In genomic region chr19:3946715-3947114, GRCm38 (mm10) we compare ENCODE assay signal across 8 mouse cellular contexts. TPM values are rescaled to one million over a fixed set of nuclear protein-coding genes. Genes with fewer than 3 reads are reported as not detected.
DNase-seq lines count a peak whose midpoint lies in the region; ATAC-seq and TF ChIP-seq lines count a peak whose summit lies in the region.

No protein-coding gene starts in this region.

- WGBS in liver, embryonic 13.5 days (ENCODE audit: insufficient replicate concordance): 20% methylated on average over 2 of the region's 2 CpGs
- 16% methylated on average over 2 of the region's 2 CpGs for WGBS in neural tube, embryonic 13.5 days

- no peak for ATAC-seq in liver, embryonic 13.5 days (ENCODE audit: low read depth)
- peak; percentile 53; the same call in 1 of the 2 replicates for ATAC-seq in neural tube, embryonic 13.5 days (ENCODE audit: low read depth)

- H3K9me3 ChIP-seq in ES-E14 (ENCODE audit: control insufficient read depth, insufficient read depth, low read depth, low read length): no peaks in the 10 kb centered on the region
- no peaks in the 10 kb centered on the region for H3K9me3 ChIP-seq in liver, embryonic 13.5 days (replicated peaks)
- no peaks in the 10 kb centered on the region for H3K9me3 ChIP-seq in neural tube, embryonic 13.5 days

- H3K27ac ChIP-seq in ES-E14 (ENCODE audit: insufficient read depth, low read depth, low read length, poor library complexity, severe bottlenecking): no peak overlapping the region
- no peak overlapping the region for H3K27ac ChIP-seq in liver, embryonic 13.5 days
- H3K27ac ChIP-seq in neural tube, embryonic 13.5 days (replicated peaks): no peak overlapping the region

- no peak overlapping the region for H3K4me2 ChIP-seq in liver, embryonic 13.5 days
- no peak overlapping the region for H3K4me2 ChIP-seq in neural tube, embryonic 13.5 days

- no peak overlapping the region for H3K4me3 ChIP-seq in ES-E14 (ENCODE audit: insufficient read depth in 1 of 2, low read depth in 1 of 2, low read length in 2 of 2, poor library complexity in 1 of 2, severe bottlenecking in 1 of 2)
- no peak overlapping the region for H3K4me3 ChIP-seq in liver, embryonic 13.5 days (replicated peaks)
- no peak overlapping the region for H3K4me3 ChIP-seq in neural tube, embryonic 13.5 days

- no peaks in the 10 kb centered on the region for H3K36me3 ChIP-seq in ES-E14 (ENCODE audit: control insufficient read depth, insufficient read depth, low read length, poor library complexity, severe bottlenecking)
- no peaks in the 10 kb centered on the region for H3K36me3 ChIP-seq in liver, embryonic 13.5 days
- H3K36me3 ChIP-seq in neural tube, embryonic 13.5 days: no peaks in the 10 kb centered on the region

- no peak overlapping the region for H3K9ac ChIP-seq in ES-E14 (ENCODE audit: insufficient read depth, low read depth, low read length, poor library complexity, severe bottlenecking)
- H3K9ac ChIP-seq in liver, embryonic 13.5 days: no peak overlapping the region
- H3K9ac ChIP-seq in neural tube, embryonic 13.5 days: no peak overlapping the region

- H3K27me3 ChIP-seq in liver, embryonic 13.5 days: no peaks in the 10 kb centered on the region
- H3K27me3 ChIP-seq in neural tube, embryonic 13.5 days: peaks cover 13% of the 10 kb centered on the region; the same call in 1 of the 2 replicates

- H3K4me1 ChIP-seq in ES-E14 (ENCODE audit: control insufficient read depth in 2 of 2, insufficient read depth in 2 of 2, low read length in 2 of 2, poor library complexity in 1 of 2): peaks cover 0 to 12% of the 10 kb centered on the region in 2 experiments; a peak in 1 of 4 replicates
- H3K4me1 ChIP-seq in liver, embryonic 13.5 days (replicated peaks): peaks cover 37% of the 10 kb centered on the region
- H3K4me1 ChIP-seq in neural tube, embryonic 13.5 days (replicated peaks): no peaks in the 10 kb centered on the region; the same call in 1 of the 2 replicates

- DNase-seq in 416B (ENCODE audit: low read depth) (peak; percentile 63), ES-E14 (ENCODE audit: low read depth, low spot score) (peak; percentile 69)
- peak; percentile 89 to 90 for DNase-seq in cerebellum, postnatal 14 days
- DNase-seq in frontal cortex, postnatal 36 days (ENCODE audit: low spot score in 2 of 2): peak; percentile 71 to 75
- peak; percentile 73 to 88 for DNase-seq in kidney, adult 8-10 months
- peak; percentile 47 for DNase-seq in liver, embryonic 13.5 days
- peak; percentile 84 for DNase-seq in testis, postnatal 10 days (ENCODE audit: low spot score)

- in situ Hi-C loops in ES-E14 (cut with MboI; ENCODE audit: low sequenced_read_pairs in 2 of 2, unreplicated experiment in 2 of 2): no loop called here

TF ChIP-seq in ES-E14, 5 proteins besides CTCF, POLR2A, EP300 and RAD21:
- TF ChIP-seq ZC3H11A (IDR thresholded peaks at IDR 0.05; ENCODE audit: borderline replicate concordance, low read depth, low read length) (peak; percentile 69; the same call in 1 of the 2 replicates), ZNF384 (IDR thresholded peaks at IDR 0.05; ENCODE audit: low read depth, low read length) (no peak), MAFK (IDR thresholded peaks at IDR 0.05; ENCODE audit: insufficient read depth, low read depth, low read length) (no peak), CHD2 (IDR thresholded peaks at IDR 0.05; ENCODE audit: low read depth, low read length) (no peak)

RNA-seq across cellular contexts. Expression of gene Unc93b1, which starts 11.7 kb away (rescaled TPM):
- 3.9 and 9.5 TPM in 2 replicates for total RNA-seq in ES-E14 (2012; rRNA removed)
- 17.6 and 18.3 TPM in 2 replicates for polyA plus RNA-seq in liver, embryonic 13.5 days (2015; fragmentation: Nextera tagmentation; extraction: Ambion mirVana)
- 11.8 and 13.5 TPM in 2 replicates for polyA plus RNA-seq in neural tube, embryonic 13.5 days (2015; fragmentation: Nextera tagmentation; extraction: Ambion mirVana)

RNA-seq across cellular contexts. Expression of gene Aldh3b3, which starts 11.7 kb away (rescaled TPM):
- not detected in 2 replicates for total RNA-seq in ES-E14 (2012; rRNA removed)
- polyA plus RNA-seq in liver, embryonic 13.5 days (2015; fragmentation: Nextera tagmentation; extraction: Ambion mirVana): not detected in 2 replicates
- polyA plus RNA-seq in neural tube, embryonic 13.5 days (2015; fragmentation: Nextera tagmentation; extraction: Ambion mirVana): not detected in 2 replicates

RNA-seq across cellular contexts. Expression of gene Aldh3b1, which starts 17.1 kb away (rescaled TPM):
- total RNA-seq in ES-E14 (2012; rRNA removed): 0.76 and 1.4 TPM in 2 replicates
- polyA plus RNA-seq in liver, embryonic 13.5 days (2015; fragmentation: Nextera tagmentation; extraction: Ambion mirVana): 3.3 and 3.7 TPM in 2 replicates
- polyA plus RNA-seq in neural tube, embryonic 13.5 days (2015; fragmentation: Nextera tagmentation; extraction: Ambion mirVana): 1.9 and 2.2 TPM in 2 replicates

RNA-seq across cellular contexts. Expression of gene Aldh3b2, which starts 25.4 kb away (rescaled TPM):
- 0.21 and 0.62 TPM in 2 replicates for total RNA-seq in ES-E14 (2012; rRNA removed)
- 0.30 and 0.45 TPM in 2 replicates for polyA plus RNA-seq in liver, embryonic 13.5 days (2015; fragmentation: Nextera tagmentation; extraction: Ambion mirVana)
- 0.14 and 0.32 TPM in 2 replicates for polyA plus RNA-seq in neural tube, embryonic 13.5 days (2015; fragmentation: Nextera tagmentation; extraction: Ambion mirVana)

RNA-seq across cellular contexts. Expression of gene Ndufs8, which starts 34.1 kb away (rescaled TPM):
- total RNA-seq in ES-E14 (2012; rRNA removed): 134 and 135 TPM in 2 replicates
- 189 and 217 TPM in 2 replicates for polyA plus RNA-seq in liver, embryonic 13.5 days (2015; fragmentation: Nextera tagmentation; extraction: Ambion mirVana)
- 286 and 302 TPM in 2 replicates for polyA plus RNA-seq in neural tube, embryonic 13.5 days (2015; fragmentation: Nextera tagmentation; extraction: Ambion mirVana)
